Mouse (Mus musculus): ENCODE results near the gene Ptpro.

GRCm38 (mm10) chr6:137327718-137328117 lies 75.6 kb downstream of the Ptpro start:
- TF ChIP-seq HCFC1 (IDR thresholded peaks at IDR 0.05; ENCODE audit: borderline replicate concordance, insufficient read depth, low read length) (no peak), ZNF384 (IDR thresholded peaks at IDR 0.05; ENCODE audit: low read depth, low read length) (no peak), ZC3H11A (IDR thresholded peaks at IDR 0.05; ENCODE audit: borderline replicate concordance, low read depth, low read length) (no peak), CHD2 (IDR thresholded peaks at IDR 0.05; ENCODE audit: low read depth, low read length) (no peak)

All from ES-E14 (cell line).